Mouse (Mus musculus): ENCODE results near the gene Uggt2. TPM values are rescaled to one million over a fixed set of nuclear protein-coding genes. Genes with fewer than 3 reads are reported as not detected.

The Uggt2 gene
- polyA plus RNA-seq, 1 experiment: not detected

DNA sequence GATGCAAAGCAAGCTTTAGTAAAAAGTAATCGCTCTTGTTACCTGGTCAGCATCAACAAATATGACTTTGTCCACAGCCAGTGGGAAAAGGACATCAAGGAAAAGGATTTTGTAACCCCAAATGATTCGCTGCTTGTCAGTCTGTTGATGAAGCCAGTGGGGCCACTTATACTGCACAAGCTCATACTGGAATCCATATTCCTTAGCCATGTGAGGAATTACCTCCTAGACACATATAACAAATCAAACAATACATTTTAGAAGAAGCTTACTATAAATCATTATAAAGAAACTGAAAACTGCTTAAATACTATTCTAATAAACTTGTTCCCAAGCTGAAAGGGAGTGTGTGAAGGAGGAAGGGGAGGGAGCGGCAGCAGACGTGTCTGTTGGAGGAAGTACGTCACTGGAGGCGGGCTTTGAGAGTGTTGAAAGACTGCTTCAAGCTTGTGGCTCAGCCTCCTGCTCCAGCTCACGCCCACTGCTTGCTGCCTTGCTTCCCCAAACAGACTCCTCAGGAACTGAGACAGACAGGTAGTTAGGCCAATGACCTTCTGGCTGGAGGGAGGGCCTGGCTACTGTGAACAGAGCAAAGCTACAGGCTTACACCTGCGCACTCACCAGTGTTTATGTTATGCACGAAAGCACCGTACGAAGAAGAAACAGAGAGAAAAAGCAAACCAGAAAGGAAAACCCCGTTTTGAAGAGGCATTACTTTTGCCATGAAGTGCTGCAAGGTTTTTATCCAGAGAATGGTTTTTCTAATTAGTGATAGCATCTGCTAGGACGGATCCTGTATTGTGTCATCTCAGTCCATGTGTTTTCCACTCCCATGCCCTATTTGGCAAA, 91.9 kb downstream of the Uggt2 start:
- Histone ChIP-seq H3K4me3 (replicated peaks) (peak overlapping the region; percentile 93), H3K27me3 (replicated peaks) (no peaks in the 10 kb centered on the region), H3K9me3 (no peaks in the 10 kb centered on the region), H3K4me1 (peaks cover 13% of the 10 kb centered on the region; the same call in 1 of the 2 replicates), H3K36me3 (replicated peaks; ENCODE audit: low read length) (no peaks in the 10 kb centered on the region)
- TF ChIP-seq FLI1 (IDR thresholded peaks at IDR 0.05; ENCODE audit: low read length) (no peak), GATA1 (IDR thresholded peaks at IDR 0.05; ENCODE audit: borderline replicate concordance, low read length) (no peak)

DNA sequence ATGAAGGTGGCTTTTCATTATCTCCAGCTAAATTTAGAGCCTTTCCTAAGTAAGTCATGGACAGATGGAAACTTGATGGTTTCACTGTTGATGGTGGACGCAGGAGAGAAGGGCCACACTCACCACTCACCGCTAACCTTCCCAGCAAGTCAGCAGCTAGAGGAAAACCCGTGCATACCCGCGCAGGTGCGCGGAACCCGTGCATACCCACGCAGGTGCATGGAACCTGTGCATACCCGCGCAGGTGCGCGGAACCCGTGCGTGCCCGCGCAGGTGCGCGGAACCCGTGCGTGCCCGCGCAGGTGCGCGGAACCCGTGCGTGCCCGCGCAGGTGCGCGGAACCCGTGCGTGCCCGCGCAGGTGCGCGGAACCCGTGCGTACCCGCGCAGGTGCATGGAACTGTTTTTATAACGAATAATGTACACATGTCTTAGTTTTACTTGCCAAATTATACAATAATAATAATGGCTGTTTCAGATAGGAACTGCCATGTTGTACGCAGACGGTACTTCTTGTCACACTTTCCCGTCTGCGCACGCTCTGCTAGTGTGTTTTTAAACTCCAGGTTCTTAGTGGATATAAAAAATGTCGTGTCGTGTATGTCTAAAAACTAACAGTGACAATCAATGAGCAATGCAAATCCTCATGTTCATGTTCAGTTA, 92.7 kb downstream of the Uggt2 start:
- no peaks in the 10 kb centered on the region for H3K36me3 ChIP-seq (replicated peaks; ENCODE audit: low read length)
- peaks cover 13% of the 10 kb centered on the region; the same call in 1 of the 2 replicates for H3K4me1 ChIP-seq
- H3K4me3 ChIP-seq (replicated peaks): peak overlapping the region; percentile 93
- TF ChIP-seq GATA1 (IDR thresholded peaks at IDR 0.05; ENCODE audit: borderline replicate concordance, low read length) (no peak), FLI1 (IDR thresholded peaks at IDR 0.05; ENCODE audit: low read length) (no peak)
- H3K9me3 ChIP-seq: no peaks in the 10 kb centered on the region
- no peaks in the 10 kb centered on the region for H3K27me3 ChIP-seq (replicated peaks)

DNA sequence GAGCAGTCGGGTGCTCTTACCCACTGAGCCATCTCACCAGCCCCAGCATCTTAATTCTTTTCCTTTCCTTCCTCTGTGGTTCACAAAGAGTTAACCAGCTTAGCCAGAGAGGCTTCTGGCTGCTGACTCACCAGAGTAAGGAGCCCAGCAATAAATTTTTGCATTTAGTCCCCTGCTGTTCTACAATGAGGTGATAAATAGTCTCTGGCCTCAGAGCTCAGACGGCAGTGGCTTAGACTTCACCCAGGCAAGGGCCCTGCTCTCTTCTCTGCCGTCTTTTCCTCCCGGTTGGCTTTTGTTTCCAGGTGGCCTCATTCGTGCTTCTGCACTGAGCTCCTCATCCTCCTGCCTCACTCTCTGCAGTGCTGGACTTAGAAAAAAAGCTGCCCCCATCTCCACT, 93.4 kb downstream of the Uggt2 start:
- TF ChIP-seq FLI1 (IDR thresholded peaks at IDR 0.05; ENCODE audit: low read length) (no peak), GATA1 (IDR thresholded peaks at IDR 0.05; ENCODE audit: borderline replicate concordance, low read length) (no peak)
- Histone ChIP-seq H3K9me3 (peaks cover under 1% of the 10 kb centered on the region; the same call in 1 of the 2 replicates), H3K36me3 (replicated peaks; ENCODE audit: low read length) (no peaks in the 10 kb centered on the region), H3K4me1 (peaks cover 13% of the 10 kb centered on the region; the same call in 1 of the 2 replicates), H3K27me3 (replicated peaks) (no peaks in the 10 kb centered on the region), H3K4me3 (replicated peaks) (peak overlapping the region; percentile 91)

DNA sequence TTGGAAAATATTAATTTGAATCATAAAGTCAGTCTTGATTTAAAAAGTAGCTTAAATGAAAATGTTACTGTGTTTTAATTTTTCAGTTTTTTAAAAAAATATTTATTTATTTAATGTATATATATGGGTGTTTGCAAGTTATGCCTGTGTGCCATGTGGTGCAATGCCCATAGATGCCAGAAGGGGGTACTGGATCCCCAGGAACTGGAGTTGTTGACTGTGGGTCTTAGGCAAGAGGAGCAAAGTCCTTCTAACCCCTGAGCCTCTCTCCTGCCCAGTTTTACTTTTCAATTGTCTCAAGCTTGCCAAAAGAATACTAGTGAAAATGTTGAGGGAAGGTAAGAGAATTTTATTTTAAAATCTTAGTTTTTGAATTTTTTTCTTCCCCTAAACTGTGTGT, 95.9 kb downstream of the Uggt2 start:
- H3K36me3 ChIP-seq (replicated peaks; ENCODE audit: low read length): no peaks in the 10 kb centered on the region
- peaks cover 4% of the 10 kb centered on the region; the same call in 1 of the 2 replicates for H3K9me3 ChIP-seq
- no peak overlapping the region for H3K4me3 ChIP-seq (replicated peaks)
- peaks cover 13% of the 10 kb centered on the region; the same call in 1 of the 2 replicates for H3K4me1 ChIP-seq
- TF ChIP-seq GATA1 (IDR thresholded peaks at IDR 0.05; ENCODE audit: borderline replicate concordance, low read length) (no peak), FLI1 (IDR thresholded peaks at IDR 0.05; ENCODE audit: low read length) (no peak)
- H3K27me3 ChIP-seq (replicated peaks): no peaks in the 10 kb centered on the region

DNA sequence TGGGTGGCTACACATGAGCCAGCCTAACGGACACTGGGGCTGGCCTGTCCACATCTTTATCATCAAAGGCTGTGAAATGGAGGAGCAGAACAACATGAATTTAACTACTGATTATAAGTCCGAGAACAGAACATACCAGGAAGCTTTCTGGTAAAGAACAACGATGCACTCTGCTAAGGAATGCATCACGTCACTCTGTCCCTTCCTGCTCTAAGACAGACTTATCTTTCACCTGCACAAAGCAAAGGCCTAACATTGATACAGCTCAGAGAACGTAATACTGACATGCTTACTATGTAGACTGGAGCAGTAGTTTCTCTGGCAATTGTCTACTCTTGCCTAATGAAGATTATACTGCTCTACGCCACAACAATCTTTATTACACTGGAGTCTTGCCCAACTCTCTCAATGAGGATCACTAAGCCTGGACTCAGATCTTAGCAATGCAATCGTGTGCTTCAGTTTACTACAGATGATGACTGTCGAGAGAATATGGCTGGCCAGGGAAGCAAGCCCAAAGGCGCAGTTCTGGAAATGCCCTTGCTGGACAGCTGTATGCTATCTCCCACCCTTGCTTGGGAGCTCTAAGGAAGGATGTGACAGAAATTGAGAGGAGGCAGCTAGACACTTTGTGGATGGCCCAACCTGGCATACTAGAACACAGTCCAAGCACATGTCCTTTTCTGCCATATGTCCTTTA, 103.9 kb downstream of the Uggt2 start:
- Histone ChIP-seq H3K27me3 (replicated peaks) (no peaks in the 10 kb centered on the region), H3K4me1 (0 out of 2 replicates have a peak, but pooled peaks cover 3% of the 10 kb centered on the region), H3K4me3 (replicated peaks) (no peak overlapping the region), H3K36me3 (replicated peaks; ENCODE audit: low read length) (peaks cover 4% of the 10 kb centered on the region), H3K9me3 (no peaks in the 10 kb centered on the region)
- TF ChIP-seq GATA1 (IDR thresholded peaks at IDR 0.05; ENCODE audit: borderline replicate concordance, low read length): no peak
- no peak for TF ChIP-seq FLI1 (IDR thresholded peaks at IDR 0.05; ENCODE audit: low read length)

DNA sequence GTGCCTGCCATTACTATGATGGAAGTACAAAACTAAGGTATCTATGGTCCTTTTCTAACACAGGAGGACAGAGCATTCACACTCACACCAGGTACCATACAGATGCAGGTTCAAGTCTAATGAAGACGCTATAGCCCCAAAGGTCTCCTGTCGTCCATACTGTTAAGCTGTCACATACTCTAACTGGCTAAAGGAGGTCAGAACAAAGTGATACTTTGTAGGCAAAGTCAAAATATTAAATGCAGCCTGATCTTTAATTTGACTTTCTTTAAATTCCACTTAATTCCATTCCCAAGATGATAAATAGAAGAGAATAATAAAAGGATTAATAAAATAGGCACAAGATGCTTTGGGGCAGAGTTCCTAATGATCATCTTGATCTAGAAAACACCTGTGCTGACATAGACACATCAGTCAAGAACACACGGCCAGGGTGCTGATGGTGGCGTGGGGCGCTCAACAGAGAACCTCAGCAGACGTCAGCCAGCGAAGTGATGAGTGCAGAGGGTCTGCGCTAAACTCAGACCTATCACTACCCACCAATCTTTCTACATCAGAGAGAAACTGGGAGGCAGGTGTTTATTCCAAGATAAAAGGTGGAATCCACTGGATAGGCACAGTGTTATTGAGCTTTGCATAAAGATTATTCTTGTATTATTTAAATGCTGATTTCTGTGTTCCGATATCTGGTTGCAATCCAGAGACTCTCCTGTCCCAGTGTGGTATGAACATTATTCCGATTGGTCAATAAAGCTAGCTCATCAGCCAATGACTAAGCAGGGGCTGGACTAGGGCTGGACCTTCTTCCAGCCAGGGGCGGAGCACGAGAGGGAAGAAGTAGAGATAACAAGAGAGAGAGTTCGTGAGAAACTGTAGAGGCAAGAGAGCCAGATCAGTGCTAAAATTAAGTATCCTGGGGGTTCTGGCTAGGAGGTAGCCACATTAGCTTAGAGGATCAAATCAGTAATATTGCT, 111.4 kb downstream of the Uggt2 start:
- peaks cover 29% of the 10 kb centered on the region for H3K36me3 ChIP-seq (replicated peaks; ENCODE audit: low read length)
- H3K27me3 ChIP-seq (replicated peaks): no peaks in the 10 kb centered on the region
- no peak overlapping the region for H3K4me3 ChIP-seq (replicated peaks)
- H3K4me1 ChIP-seq: peaks cover 15% of the 10 kb centered on the region; the same call in 1 of the 2 replicates
- no peaks in the 10 kb centered on the region for H3K9me3 ChIP-seq
- TF ChIP-seq GATA1 (IDR thresholded peaks at IDR 0.05; ENCODE audit: borderline replicate concordance, low read length): no peak
- TF ChIP-seq FLI1 (IDR thresholded peaks at IDR 0.05; ENCODE audit: low read length): no peak

DNA sequence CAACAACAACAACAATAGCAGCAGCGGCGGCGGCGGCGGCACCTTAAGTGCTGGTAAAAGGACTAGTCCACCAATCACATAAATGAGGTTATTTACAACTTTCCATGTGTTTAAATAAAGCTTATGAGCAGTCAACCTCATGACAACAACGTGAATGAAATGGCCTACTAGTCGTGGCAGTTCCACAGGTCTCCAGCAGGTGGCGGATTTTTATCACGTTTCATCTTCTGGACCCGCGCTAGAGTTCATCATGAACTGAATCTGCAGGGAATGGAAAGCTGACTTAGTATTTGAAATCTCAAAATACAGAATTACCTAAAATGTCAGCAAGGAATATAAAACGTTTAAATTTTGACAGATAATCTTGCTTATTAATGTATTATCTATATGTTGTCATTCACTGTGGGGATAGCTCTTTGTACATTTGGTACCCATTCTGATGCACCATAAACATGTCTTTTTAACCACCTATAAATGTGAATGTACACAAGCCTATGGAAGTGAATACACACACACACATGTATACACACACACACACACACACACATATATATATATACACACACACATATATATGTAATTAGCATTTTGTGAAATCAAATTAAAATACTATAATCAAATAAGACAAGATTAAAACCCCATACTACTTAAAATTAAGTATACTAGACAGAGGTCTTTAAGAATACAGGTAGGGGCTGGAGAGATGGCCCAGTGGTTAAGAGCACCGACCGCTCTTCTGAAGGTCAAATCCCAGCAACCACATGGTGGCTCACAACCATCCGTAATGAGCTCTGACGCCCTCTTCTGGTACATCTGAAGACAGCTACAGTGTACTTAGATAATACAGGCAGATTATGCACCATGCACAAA, 112.3 kb downstream of the Uggt2 start:
- TF ChIP-seq FLI1 (IDR thresholded peaks at IDR 0.05; ENCODE audit: low read length) (no peak), GATA1 (IDR thresholded peaks at IDR 0.05; ENCODE audit: borderline replicate concordance, low read length) (no peak)
- H3K27me3 ChIP-seq (replicated peaks): no peaks in the 10 kb centered on the region
- no peak overlapping the region for H3K4me3 ChIP-seq (replicated peaks)
- no peaks in the 10 kb centered on the region for H3K9me3 ChIP-seq
- H3K4me1 ChIP-seq: peaks cover 15% of the 10 kb centered on the region; the same call in 1 of the 2 replicates
- H3K36me3 ChIP-seq (replicated peaks; ENCODE audit: low read length): peaks cover 32% of the 10 kb centered on the region

DNA sequence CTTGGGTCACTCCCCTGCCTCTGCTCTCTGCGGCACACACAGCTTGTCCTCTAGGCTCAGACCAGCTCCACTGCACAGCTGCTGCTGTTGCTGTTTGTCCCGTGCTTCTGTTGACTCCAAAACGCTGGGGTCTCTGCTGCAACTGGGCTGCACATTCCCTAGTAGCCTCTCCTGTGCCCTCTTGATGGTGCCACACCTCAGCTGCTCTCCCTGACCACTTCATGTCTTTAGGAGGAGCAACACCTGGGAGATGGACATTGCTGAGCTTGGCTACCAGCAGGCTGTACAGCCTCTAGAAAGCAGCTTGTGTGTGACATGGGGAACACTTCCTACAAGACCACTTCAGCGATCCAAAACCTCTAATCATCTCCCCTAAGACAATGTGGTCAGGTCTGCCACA, 115.1 kb downstream of the Uggt2 start:
- no peak overlapping the region for H3K4me3 ChIP-seq (replicated peaks)
- peaks cover 58% of the 10 kb centered on the region for H3K36me3 ChIP-seq (replicated peaks; ENCODE audit: low read length)
- H3K9me3 ChIP-seq: no peaks in the 10 kb centered on the region
- no peaks in the 10 kb centered on the region for H3K27me3 ChIP-seq (replicated peaks)
- H3K4me1 ChIP-seq: peaks cover 19% of the 10 kb centered on the region; the same call in 1 of the 2 replicates
- TF ChIP-seq FLI1 (IDR thresholded peaks at IDR 0.05; ENCODE audit: low read length) (no peak), GATA1 (IDR thresholded peaks at IDR 0.05; ENCODE audit: borderline replicate concordance, low read length) (no peak)

Data from megakaryocyte, embryonic 14.5 days (primary cell).